In genomic region chr6:47812271-47812915, GRCm38 (mm10) we compare ENCODE assay signal across 8 mouse cellular contexts. TPM values are rescaled to one million over a fixed set of nuclear protein-coding genes. Genes with fewer than 3 reads are reported as not detected.
A peak's percentile ranks its signal among the peaks of the same experiment; 100 is the strongest.
DNase-seq lines count a peak whose midpoint lies in the region; ATAC-seq lines count a peak whose summit lies in the region.

No protein-coding gene starts in this region.

- H3K4me1 ChIP-seq in megakaryocyte, embryonic 14.5 days, result peaks cover 52% of the 10 kb centered on the region
- H3K4me1 ChIP-seq in embryonic facial prominence, embryonic 15.5 days, result peaks cover 23% of the 10 kb centered on the region
- H3K4me1 ChIP-seq in limb, embryonic 10.5 days, result peaks cover 27% of the 10 kb centered on the region
- H3K4me1 ChIP-seq in stomach, embryonic 14.5 days (ENCODE audit: control insufficient read depth, insufficient read depth, low read length), result peaks cover 20% of the 10 kb centered on the region

- H3K4me2 ChIP-seq in embryonic facial prominence, embryonic 15.5 days (replicated peaks), result peak overlapping the region; percentile 65
- peak overlapping the region; percentile 84 for H3K4me2 ChIP-seq in stomach, embryonic 14.5 days (replicated peaks; ENCODE audit: low read depth, low read length)

- ATAC-seq in megakaryocyte, adult 5-6 weeks (ENCODE audit: poor library complexity, severe bottlenecking), result no peak
- ATAC-seq in embryonic facial prominence, embryonic 15.5 days (ENCODE audit: insufficient number of reproducible peaks, low FRiP score, low TSS enrichment, low read depth), result no peak
- ATAC-seq in stomach, embryonic 14.5 days (ENCODE audit: insufficient number of reproducible peaks, insufficient read depth, low FRiP score, low read depth), result no peak

- WGBS in embryonic facial prominence, embryonic 15.5 days, result under 1% methylated on average over 17 of the region's 17 CpGs
- WGBS in limb, embryonic 10.5 days, result 1% methylated on average over 17 of the region's 17 CpGs
- WGBS in stomach, embryonic 14.5 days, result under 1% methylated on average over 17 of the region's 17 CpGs

- H3K27me3 ChIP-seq in megakaryocyte, embryonic 14.5 days (replicated peaks), result no peaks in the 10 kb centered on the region
- no peaks in the 10 kb centered on the region for H3K27me3 ChIP-seq in embryonic facial prominence, embryonic 15.5 days
- no peaks in the 10 kb centered on the region for H3K27me3 ChIP-seq in limb, embryonic 10.5 days (ENCODE audit: low read depth, poor library complexity, severe bottlenecking)
- H3K27me3 ChIP-seq in stomach, embryonic 14.5 days (ENCODE audit: control insufficient read depth, insufficient read depth, low read length), result no peaks in the 10 kb centered on the region

- peak overlapping the region; percentile 97 for H3K4me3 ChIP-seq in megakaryocyte, embryonic 14.5 days (replicated peaks)
- peak overlapping the region; percentile 80 for H3K4me3 ChIP-seq in embryonic facial prominence, embryonic 15.5 days (replicated peaks)
- H3K4me3 ChIP-seq in limb, embryonic 10.5 days, result peak overlapping the region; percentile 87
- H3K4me3 ChIP-seq in stomach, embryonic 14.5 days (ENCODE audit: low read depth, low read length), result peak overlapping the region; percentile 77

- H3K27ac ChIP-seq in embryonic facial prominence, embryonic 15.5 days (replicated peaks), result peak overlapping the region; percentile 97
- H3K27ac ChIP-seq in limb, embryonic 10.5 days, result peak overlapping the region; percentile 94
- H3K27ac ChIP-seq in stomach, embryonic 14.5 days (ENCODE audit: low read length), result peak overlapping the region; percentile 98

- peak; percentile 35 for DNase-seq in limb, embryonic 10.5 days (ENCODE audit: low spot score)
- no peak for DNase-seq in layer of hippocampus, postnatal 36 days
- DNase-seq in right cerebral cortex, postnatal 4 days, result no peak
- no peak for DNase-seq in cerebellum, adult 9-11 months

- peaks cover 7% of the 10 kb centered on the region for H3K36me3 ChIP-seq in megakaryocyte, embryonic 14.5 days (replicated peaks; ENCODE audit: low read length)
- no peaks in the 10 kb centered on the region for H3K36me3 ChIP-seq in embryonic facial prominence, embryonic 15.5 days
- peaks cover 34% of the 10 kb centered on the region for H3K36me3 ChIP-seq in limb, embryonic 10.5 days
- peaks cover 4% of the 10 kb centered on the region; the same call in 1 of the 2 replicates for H3K36me3 ChIP-seq in stomach, embryonic 14.5 days (ENCODE audit: control insufficient read depth, insufficient read depth, low read length)

- no peaks in the 10 kb centered on the region for H3K9me3 ChIP-seq in megakaryocyte, embryonic 14.5 days
- H3K9me3 ChIP-seq in embryonic facial prominence, embryonic 15.5 days (replicated peaks), result no peaks in the 10 kb centered on the region
- H3K9me3 ChIP-seq in limb, embryonic 10.5 days (replicated peaks), result no peaks in the 10 kb centered on the region
- no peaks in the 10 kb centered on the region for H3K9me3 ChIP-seq in stomach, embryonic 14.5 days (ENCODE audit: control insufficient read depth, low read depth, low read length)

- H3K9ac ChIP-seq in embryonic facial prominence, embryonic 15.5 days, result peak overlapping the region; percentile 51
- H3K9ac ChIP-seq in stomach, embryonic 14.5 days (replicated peaks; ENCODE audit: low read depth, low read length), result peak overlapping the region; percentile 88

RNA-seq across cellular contexts. Expression of gene Pdia4, which starts 0.8 kb away (rescaled TPM):
- 2.8 TPM in 1 of 2 replicates, not detected in the other for polyA plus RNA-seq in megakaryocyte, embryonic 14.5 days (2012; ENCODE audit: insufficient read depth, low replicate concordance)
- 50.6 and 54.3 TPM in 2 replicates for total RNA-seq in megakaryocyte, adult 5-6 weeks (2015)
- total RNA-seq in megakaryocyte, adult 5-6 weeks (2017), result 166 TPM in 2 replicates
- 257 and 265 TPM in 2 replicates for polyA plus RNA-seq in embryonic facial prominence, embryonic 15.5 days (2015; fragmentation: Nextera tagmentation; extraction: Ambion mirVana)
- polyA plus RNA-seq in limb, embryonic 10.5 days (2016; fragmentation: Nextera tagmentation; extraction: Ambion mirVana), result 284 and 298 TPM in 2 replicates
- 236 and 273 TPM in 2 replicates for polyA plus RNA-seq in stomach, embryonic 14.5 days (2014; fragmentation: Nextera tagmentation; extraction: Ambion mirVana)
- 10 to 100 TPM; 76.7 to 99.9 TPM for total RNA-seq in layer of hippocampus, postnatal 36 days (2021)

RNA-seq across cellular contexts. Expression of gene Zfp786, which starts 18.3 kb away (rescaled TPM):
- not detected in 2 replicates for polyA plus RNA-seq in megakaryocyte, embryonic 14.5 days (2012; ENCODE audit: insufficient read depth, low replicate concordance)
- 0.05 TPM in 1 of 2 replicates, not detected in the other for total RNA-seq in megakaryocyte, adult 5-6 weeks (2015)
- total RNA-seq in megakaryocyte, adult 5-6 weeks (2017), result not detected in 2 replicates
- 3.5 and 4.1 TPM in 2 replicates for polyA plus RNA-seq in embryonic facial prominence, embryonic 15.5 days (2015; fragmentation: Nextera tagmentation; extraction: Ambion mirVana)
- polyA plus RNA-seq in limb, embryonic 10.5 days (2016; fragmentation: Nextera tagmentation; extraction: Ambion mirVana), result 5.7 and 5.8 TPM in 2 replicates
- polyA plus RNA-seq in stomach, embryonic 14.5 days (2014; fragmentation: Nextera tagmentation; extraction: Ambion mirVana), result 3.5 and 3.8 TPM in 2 replicates
- 1 to 10 TPM; 5.3 to 7.3 TPM for total RNA-seq in layer of hippocampus, postnatal 36 days (2021)

RNA-seq across cellular contexts. Expression of gene Zfp398, which starts 23.1 kb away (rescaled TPM):
- polyA plus RNA-seq in megakaryocyte, embryonic 14.5 days (2012; ENCODE audit: insufficient read depth, low replicate concordance), result 0.58 and 1.5 TPM in 2 replicates
- total RNA-seq in megakaryocyte, adult 5-6 weeks (2015), result 10.1 and 10.4 TPM in 2 replicates
- 10.5 and 15.6 TPM in 2 replicates for total RNA-seq in megakaryocyte, adult 5-6 weeks (2017)
- 11.5 and 11.9 TPM in 2 replicates for polyA plus RNA-seq in embryonic facial prominence, embryonic 15.5 days (2015; fragmentation: Nextera tagmentation; extraction: Ambion mirVana)
- 7.1 and 9.1 TPM in 2 replicates for polyA plus RNA-seq in limb, embryonic 10.5 days (2016; fragmentation: Nextera tagmentation; extraction: Ambion mirVana)
- 11.6 and 13.4 TPM in 2 replicates for polyA plus RNA-seq in stomach, embryonic 14.5 days (2014; fragmentation: Nextera tagmentation; extraction: Ambion mirVana)
- 10 to 100 TPM; 20.9 to 24.4 TPM for total RNA-seq in layer of hippocampus, postnatal 36 days (2021)

Comparison
In these comparisons a context has a peak if more than half of its experiments do, and no peak if none do; other contexts are left out.
1. RNA of gene Pdia4, which starts 0.8 kb away (polyA plus RNA-seq): 284 to 298 TPM in limb, embryonic 10.5 days, 257 to 265 TPM in embryonic facial prominence, embryonic 15.5 days and 236 to 273 TPM in stomach, embryonic 14.5 days; 2.8 TPM in megakaryocyte, embryonic 14.5 days; every median in the first group is over 10 times any median in the second.
2. Peak in every context shown above with its lines, with median percentiles within 50 percentile points of each other: H3K4me3 ChIP-seq and H3K27ac ChIP-seq.